Mouse (Mus musculus): ENCODE results near the gene Iqcn.

The Iqcn gene

DNA sequence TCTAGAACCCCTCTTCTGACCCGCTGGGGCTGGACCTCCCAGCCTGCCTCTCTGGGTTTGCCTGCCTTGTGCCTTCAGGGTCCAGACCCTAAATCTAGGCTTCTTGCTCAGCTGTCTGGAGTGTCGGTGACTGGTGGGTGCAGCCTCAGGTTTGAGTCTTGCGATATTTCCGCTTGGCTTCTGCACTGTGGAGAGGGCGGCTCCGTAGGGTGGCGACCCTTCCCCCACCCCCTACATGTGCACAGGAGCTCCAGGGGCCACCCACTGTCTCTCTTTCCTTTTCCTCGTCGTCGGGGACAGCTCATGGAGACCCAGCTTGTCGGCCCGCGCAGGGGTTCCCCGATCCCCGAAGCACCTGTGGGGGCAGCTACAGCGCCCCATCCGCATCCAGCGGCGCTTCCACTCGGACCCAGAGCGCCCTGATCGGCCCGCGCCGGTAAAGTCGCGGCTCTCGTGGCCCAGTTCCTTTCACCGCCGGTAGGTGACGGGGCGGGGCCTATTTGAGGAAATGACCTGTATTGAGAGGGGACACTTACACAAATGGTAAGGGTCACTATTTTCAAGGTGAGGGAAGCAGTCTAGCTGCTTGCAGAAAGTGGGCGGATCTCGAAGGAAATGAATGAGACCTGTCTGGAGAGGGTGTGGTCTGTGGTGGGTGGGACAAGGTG is 26.7 kb downstream of the Iqcn start:
- DNase-seq (ENCODE audit: low read depth, low spot score): peak; percentile 55

DNA sequence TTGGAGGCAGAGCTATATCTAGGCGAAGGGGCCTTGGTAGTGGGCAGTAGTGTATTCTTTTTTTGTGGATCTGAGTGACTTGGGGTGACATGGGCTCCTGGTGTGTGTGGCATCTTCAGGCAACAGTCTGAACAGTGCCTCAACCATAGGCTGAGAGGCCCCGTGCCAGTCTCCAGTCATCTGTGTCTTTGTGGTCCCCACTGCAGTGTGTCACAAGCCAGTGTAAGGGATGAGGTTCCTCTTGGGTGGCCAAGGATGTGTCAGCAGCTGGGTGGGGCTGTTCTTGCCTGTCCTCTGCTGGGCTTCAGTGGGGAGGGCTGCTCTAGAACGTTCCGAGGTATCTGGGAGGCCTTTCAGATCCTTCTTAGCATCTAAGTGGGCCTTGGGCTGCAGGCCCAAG is 27.7 kb downstream of the Iqcn start:
- DNase-seq (ENCODE audit: low read depth, low spot score): no peak

DNA sequence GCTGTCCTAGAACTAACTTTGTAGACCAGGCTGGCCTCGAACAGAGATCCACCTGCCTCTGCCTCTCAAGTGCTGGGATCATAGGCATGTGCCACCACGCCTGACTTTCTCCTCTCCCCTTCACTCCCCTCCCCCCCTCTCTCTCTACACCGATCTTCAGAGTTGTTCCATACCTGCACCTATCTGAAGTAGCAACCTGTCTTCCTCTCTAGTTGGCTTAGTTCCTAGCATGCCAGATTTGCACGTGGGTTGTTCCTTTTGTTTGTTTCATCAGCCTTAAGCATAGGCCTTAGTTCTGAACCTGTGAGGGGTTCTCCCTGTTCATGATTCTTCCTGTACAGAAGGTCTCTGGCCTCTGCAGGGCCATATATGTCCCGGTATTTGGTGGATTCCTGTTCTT is 34.4 kb downstream of the Iqcn start:
- DNase-seq (ENCODE audit: low read depth, low spot score): no peak

DNA sequence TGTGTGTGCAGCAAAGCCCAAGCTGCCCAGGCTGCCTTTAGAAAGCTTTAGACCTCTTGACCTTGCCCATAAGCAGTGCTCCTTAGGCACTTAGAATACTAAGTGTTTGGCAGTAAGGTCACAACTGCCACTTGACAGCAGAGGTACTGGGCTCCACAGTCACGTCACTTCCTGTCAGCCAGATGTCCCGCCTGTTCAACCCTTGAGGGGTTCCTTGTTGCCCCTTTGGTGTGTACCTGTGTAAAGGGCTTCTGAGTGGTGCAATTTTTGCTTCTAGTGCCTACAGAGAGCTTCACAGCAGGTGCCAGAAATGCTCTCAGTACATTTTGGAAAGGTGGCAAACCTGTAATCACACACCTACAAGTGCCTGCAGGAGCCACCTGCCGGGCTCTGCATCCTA is 35.0 kb downstream of the Iqcn start:
- no peak for DNase-seq (ENCODE audit: low read depth, low spot score)

DNA sequence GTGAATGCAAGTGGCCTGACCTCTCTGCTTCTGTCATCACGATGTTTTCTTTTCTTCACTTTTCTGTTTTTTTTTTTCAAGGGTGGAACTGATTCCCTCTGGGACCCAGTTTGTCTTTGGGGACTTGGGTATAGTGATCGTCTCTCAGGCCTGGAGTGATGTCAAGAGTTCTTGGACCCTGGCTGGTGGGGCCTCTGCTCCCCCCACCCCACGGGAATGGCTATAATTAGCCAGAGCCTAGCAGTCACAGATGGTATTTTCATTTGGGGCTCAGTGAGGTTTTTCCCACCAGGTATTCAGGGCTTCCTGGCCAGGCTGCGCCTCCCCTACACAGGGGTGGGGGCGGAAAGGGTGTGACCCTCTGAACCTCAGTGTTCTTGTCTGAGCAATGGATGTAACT is 38.4 kb downstream of the Iqcn start:
- DNase-seq (ENCODE audit: low read depth, low spot score): no peak

DNA sequence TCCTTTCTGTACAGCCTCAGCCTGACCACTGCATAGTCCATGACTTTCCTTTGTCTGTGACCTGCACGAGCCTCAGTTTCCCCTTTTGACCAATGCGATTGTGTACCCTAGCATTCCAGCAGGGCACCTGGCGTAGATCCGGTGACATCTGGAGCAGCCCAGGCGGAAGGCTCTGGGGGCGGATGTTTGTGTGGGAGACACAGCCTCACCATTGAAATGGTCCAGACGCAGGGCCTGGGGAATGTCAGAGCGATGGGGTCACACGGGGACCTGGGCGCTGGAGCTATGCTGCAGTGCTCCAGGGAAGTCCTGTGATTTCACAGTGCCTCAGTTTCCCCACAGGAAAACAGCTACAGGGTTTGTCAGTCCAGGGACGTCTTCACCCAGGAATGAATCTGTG is 38.9 kb downstream of the Iqcn start:
- DNase-seq (ENCODE audit: low read depth, low spot score): no peak

DNA sequence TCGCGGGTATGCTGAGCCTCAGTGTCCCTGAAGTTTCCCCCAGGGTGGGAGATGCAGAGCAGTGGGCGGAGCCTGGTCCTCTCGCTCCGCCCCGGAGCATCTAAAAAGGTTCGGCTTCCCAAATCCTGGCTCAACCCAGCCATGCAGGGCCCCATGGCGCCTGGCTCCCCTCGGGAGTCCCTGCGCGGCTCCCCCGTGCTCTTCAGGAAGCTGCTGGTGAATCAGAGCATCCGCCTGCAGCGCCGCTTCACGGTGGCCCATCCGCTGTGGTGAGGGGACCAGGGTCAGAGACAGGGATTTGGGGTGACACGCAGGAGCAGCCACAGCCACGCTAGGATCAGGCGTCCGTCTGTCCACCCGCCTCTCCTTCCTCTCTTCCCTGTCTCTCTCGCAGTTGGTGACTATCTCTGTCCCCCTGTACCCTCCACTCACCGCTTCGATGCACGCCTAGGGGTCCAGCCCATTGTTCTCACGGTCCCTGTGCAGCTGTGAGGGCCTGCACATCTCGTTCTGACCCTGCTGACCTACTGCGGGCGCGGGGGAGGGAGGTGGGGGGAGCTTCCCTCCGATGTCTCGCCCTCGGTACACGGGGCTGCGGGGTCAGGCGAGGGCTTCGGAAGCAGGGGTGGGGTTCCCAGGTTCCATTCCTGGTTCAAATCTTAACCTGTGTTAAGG is 39.9 kb downstream of the Iqcn start:
- DNase-seq (ENCODE audit: low read depth, low spot score): no peak

DNA sequence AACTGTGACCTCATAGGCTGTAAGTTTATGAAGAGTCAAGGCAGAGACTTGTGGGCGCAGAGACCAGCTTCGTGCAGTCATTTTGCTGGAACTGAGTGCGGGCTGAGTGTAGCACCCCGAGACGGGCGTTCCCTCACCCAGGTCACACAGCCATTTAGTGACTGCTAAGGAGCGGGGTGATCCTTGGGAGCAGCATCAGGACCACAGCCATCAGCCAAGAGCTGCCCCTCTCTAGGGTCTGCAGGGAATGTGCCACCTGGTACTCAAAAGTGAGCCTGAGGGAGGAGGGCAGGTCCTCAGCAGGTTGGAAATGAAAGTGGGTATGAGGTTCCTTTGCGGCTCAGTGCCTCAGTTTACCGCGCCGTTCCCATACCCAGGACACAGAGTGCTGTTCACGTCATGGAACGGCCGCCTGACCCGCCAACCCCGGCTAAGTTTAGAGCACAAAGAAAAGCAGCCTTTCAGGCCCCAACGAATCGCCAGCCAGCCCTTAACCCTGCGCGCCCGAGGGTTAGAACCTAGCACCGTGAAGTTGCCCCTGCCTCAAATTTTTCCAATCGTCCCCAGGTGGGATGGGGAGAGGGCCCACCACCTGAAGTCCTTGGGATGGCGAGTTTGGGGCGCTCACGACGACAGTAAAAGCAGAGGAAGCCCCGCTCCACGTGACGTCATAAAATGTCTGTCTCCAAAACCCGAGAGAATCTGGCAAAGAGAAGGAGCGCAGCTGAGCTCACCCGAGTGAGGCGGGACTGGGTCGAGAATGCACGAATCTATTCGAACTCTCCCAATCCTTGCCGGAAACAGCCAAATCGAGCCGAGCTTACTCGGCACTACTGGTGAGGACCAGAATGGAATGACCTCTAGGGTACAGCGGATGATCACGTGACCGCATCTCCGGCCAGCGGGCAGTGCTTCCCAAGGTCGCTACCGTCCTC is 40.7 kb downstream of the Iqcn start:
- DNase-seq (ENCODE audit: low read depth, low spot score): peak; percentile 57

DNA sequence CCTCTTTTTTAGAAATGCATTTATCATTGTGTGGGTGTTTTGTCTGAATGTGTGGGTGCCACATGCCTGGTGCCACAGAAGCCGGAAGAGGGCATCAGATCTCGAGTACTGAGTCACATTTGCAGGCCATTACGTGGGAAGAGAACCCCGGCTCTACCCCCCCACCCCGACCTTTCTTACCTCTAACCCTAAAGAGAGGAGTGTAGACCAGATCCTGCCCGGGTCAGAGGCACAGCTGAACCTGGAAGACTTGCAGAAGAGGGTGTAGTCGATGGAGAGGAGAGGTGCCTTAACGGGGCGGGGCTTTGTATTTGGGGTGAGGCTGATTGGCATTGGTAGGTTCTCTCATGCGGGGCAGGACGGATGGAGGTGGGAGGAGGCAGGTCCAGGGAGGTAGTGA is 41.5 kb downstream of the Iqcn start:
- peak; percentile 71 for DNase-seq (ENCODE audit: low read depth, low spot score)

DNA sequence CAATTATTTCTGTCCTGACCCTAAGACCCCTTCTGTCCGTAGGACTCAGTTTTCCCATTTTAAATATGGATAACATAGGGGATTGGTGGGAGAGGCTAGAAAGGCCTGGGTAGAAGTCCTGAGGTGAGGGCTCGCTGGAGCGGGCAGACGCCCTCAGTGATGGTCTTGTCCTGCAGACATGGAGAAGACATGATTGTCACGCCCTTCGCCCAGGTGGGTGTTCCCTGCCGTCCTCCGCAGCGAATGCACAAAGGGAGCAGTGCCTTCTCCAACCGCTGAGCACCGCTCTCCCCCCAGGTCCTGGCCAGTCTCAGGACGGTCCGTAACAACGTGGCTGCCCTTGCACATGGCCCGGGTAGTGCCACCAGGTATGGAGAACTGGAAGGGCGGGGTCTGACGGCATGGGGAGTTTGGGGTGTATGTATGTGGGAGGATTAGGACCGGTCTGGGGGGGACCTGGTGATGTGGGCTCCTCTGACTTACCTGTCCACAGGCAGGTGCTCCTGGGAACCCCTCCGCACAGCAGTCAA is 42.5 kb downstream of the Iqcn start:
- DNase-seq (ENCODE audit: low read depth, low spot score): no peak

DNA sequence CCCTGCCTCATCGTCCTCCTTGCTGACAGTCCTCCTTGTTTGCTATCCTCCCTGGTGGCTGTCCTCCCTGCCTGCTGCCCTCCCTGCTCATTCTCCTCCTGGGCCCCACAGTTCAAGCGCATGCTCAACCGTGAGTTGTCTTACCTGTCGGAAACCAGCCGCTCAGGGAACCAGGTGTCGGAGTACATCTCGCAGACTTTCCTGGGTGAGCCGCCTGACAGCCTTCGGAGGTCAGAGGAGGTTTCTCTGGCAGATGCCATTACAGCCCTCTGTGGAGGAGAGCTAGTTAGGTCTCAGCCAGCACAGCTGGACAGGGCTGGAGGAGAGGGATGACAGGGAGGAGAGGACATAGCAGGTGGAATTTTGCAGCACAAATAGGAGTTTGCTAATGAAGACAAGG is 43.4 kb downstream of the Iqcn start:
- no peak for DNase-seq (ENCODE audit: low read depth, low spot score)

DNA sequence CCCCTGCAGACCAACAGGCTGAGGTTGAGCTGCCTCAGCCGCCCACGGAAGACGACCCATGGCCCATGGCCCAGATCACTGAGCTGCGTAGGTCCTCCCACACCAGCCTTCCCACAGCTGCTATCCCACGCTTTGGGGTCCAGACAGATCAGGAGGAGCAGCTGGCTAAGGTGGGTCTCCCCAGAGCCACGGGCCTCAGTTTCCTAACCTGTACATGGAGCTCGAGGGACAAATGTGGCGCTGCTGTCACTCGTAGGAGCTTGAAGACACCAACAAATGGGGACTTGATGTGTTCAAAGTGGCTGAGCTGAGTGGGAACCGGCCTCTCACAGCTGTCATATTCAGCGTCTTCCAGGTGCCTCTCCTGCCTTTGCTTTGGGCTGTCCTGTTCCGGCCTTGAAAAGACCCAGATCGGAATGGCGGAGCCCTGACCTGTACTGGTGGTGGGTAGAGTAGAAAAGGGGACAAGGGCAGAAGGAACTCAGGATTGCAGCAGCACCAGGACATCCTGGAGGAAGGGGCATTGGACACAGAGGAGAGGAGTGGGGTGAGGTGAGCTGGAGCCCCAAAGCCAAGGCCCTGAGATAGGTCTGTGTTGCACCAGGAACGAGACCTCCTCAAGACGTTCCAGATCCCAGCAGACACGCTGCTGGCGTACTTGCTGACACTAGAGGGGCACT is 44.1 kb downstream of the Iqcn start:
- no peak for DNase-seq (ENCODE audit: low read depth, low spot score)

DNA sequence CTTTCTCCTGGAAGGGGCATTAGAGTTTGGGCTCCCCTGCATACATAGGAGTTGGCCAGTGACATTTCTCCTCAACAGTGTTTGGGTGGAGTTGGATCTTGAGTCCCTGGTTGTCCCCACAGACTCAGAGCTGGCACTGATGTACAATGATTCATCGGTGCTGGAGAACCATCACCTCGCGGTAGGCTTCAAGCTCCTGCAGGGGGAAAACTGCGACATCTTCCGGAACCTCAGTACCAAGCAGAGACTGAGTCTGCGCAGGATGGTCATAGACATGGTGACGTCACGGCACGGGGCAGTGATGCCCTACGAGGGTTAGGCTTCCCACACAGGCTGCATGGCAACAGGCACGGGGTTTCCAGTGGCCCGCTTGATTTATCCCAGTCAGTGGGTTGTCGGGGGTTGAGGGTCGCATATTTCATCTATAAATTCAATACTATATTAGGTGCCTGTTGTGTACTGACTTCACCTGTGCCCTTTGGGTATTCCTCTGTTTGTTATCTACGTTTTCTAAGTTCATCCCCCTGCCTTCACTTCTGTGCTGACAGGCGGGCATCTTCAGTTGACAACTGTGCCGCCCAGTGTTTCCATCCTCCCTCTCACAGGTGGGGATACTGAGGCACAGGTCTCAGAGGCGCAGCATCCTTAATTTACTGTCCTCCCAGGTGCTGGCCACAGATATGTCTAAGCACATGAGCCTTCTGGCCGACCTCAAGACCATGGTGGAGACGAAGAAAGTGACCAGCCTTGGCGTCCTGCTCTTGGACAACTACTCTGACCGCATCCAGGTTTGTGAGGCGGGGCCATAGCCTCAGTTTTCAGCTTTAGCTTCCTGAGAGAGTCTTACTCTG is 45.2 kb downstream of the Iqcn start:
- DNase-seq (ENCODE audit: low read depth, low spot score): no peak

DNA sequence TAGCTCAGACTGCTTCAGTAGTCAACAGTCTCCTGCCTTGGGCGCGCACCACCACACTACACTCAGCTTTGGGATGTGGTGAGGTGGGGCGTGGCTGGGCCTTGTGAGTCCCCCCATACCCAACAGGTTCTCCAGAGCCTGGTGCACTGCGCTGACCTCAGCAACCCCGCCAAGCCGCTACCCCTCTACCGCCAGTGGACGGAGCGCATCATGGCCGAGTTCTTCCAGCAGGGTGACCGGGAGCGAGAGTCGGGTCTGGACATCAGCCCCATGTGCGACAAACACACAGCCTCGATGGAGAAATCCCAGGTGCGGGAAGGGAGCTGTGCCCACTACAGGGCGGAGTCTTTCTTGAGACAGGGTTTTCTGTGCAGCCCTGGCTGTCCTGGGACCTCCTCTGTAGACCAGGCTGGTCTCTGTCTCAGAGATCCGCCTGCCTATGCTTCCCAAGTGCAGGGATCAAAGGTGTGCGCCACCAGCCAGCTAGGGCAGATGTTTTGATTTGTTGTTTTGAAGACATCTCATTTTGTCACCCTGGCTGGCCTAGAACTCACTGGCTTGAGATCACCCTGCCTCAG is 45.9 kb downstream of the Iqcn start:
- no peak for DNase-seq (ENCODE audit: low read depth, low spot score)

DNA sequence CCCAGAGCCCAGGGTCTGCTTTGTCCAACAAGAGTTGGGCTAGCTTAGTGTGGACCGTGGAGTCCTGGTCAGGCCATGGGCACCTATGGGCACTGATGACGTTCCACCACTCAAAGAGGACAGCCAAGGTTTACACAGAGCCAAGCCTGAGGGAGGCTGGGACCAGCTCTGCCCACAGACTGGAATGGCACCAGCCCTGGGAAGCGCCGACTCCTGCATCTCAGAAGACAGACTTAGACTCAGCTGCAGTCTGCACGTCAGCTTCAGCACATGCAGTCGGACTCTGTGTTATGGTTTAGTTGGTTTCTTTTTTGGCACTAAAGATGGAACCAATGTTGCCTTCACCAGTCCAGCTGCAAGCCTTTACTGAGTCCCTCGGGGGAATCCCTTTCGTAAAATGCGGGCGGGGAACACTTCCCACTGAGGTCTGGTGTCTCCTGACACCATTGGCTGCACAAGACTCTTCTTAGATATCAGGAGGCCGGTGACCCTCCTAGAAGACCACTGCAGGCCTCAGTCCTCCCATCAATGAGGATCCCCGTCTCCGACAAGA is 46.9 kb downstream of the Iqcn start:
- DNase-seq (ENCODE audit: low read depth, low spot score): no peak

DNA sequence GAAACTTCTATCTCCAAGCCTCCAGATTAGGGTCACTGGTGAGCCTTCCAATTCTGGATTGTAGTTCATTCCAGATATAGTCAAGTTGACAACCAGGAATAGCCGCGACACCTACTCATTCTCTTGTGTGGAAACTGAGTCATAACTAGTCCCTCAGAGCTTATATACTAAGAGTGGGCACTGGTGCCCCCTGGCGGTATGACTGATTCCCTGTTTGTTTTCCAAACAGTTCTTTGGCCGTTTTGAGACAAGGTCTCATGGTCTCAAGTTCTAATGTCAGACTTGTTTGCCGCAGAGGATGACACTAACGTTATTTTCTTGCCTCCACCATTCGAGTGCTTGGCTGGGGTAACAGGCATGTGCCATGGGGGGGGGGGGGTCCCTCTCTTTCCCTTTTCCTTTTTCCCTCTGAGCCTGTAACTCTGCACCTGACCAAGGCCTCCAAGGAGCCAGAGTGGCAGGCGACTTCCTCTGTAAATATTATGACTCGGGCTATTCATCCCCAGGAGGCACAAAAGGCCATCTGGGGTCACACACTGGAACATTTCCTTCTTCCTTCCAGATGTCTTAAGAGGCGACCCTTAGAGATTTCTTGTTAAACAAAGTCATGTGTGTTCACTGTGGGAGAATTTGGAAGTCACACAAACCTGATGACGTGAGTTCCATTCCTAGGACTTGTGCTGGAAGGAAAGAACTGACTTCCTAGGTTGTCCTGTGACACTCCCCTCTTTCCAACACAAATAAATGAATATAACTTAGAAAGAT is 48.9 kb downstream of the Iqcn start:
- DNase-seq (ENCODE audit: low read depth, low spot score): peak; percentile 77

DNA sequence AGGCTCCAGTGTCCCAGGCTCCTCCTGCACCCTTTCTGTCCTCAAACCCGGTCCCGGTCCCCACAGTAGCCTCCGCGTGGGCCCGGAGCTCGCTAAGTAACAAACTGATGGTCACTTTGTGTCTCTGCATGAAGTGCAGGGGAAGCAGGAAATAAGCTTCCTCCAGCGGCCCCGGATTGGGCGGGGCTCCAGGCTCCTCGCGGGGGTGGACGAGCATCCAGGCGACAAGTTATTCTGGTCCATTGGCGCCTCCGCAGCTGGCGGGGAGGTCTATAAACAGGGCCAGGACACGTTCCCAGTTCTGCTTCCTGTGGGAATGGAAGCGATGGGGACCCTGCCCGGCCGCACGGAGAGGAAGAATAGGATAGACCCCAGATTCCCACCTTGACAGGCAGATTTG is 49.9 kb downstream of the Iqcn start:
- peak; percentile 74 for DNase-seq (ENCODE audit: low read depth, low spot score)

DNA sequence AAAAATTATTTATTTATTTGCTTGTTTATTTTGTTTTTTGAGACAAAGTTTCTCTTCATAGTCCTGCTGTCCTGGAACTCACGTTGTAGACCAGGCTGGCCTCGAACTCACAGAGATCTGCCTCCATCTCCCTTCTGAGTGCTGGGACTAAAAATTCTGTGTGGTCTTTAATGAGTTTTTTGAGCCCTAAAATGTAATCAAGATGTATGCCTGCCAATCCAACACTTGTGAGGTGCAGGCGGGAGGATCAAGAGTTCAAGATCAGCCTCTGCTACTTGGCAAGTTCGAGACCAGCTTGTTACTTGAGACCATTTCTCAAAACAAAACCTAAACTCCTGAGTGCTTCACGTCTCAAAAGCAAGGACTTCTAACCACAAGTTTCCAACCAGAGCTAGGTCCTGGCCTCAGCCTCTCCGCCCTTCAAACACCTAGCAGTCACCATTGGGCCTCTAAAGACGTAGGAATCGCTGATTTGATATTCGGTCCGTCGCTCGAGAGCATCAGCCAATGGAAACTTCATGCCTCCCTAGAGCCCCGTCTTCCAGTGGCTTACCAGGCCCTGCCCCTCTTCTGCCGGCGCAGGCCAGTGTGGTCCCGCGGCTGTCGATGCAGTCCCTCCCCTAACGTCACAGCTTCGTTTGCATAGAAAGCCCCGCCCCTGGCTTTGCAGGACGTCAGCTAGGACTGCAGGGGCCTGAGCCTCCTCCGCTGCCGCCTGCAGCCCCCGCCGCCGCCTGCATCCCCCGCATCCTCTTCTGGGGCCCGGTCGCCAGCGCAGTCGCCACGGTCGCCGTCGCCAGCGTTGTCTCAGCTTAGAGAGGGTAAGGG is 51.0 kb downstream of the Iqcn start, which contains the start of gene Rab3a:
Gene Rab3a (plus strand): TSS at position 637 of the 828 bp plus-strand sequence.
- peak; percentile 99 for DNase-seq (ENCODE audit: low read depth, low spot score)
